Mouse (Mus musculus) adrenal gland, postnatal 14 days (tissue): ENCODE results near the gene Atxn1. TPM values are rescaled to one million over a fixed set of nuclear protein-coding genes. Genes with fewer than 3 reads are reported as not detected.

Experiments used
- DNase-seq: peaks from one replicate; pipeline ENCODE4 v3.0.0; 2021; ENCODE audit warnings: mixed read lengths
- total RNA-seq: library from RNA; stranded (reverse); gene quantifications from 2 replicates; pipeline ENCODE4 v1.2.3, GENCODE M21; 2021

Gene Atxn1
- total RNA-seq, 1 experiment from 2014 or later: 34.6 TPM

- DNase-seq: peak; percentile 36
Measured at GRCm38 (mm10) chr13:45669969-45670368, 294.8 kb downstream of the Atxn1 start.

- no peak for DNase-seq
Measured at GRCm38 (mm10) chr13:45662852-45663251, 302.0 kb downstream of the Atxn1 start.

GRCm38 (mm10) chr13:45662216-45662615 lies 302.6 kb downstream of the Atxn1 start:
- DNase-seq: no peak

- DNase-seq: no peak
Measured at GRCm38 (mm10) chr13:45661283-45662185, 303.3 kb downstream of the Atxn1 start.

- no peak for DNase-seq
Measured at GRCm38 (mm10) chr13:45659813-45660212, 305.0 kb downstream of the Atxn1 start.

GRCm38 (mm10) chr13:45658343-45658742 lies 306.5 kb downstream of the Atxn1 start:
- no peak for DNase-seq

GRCm38 (mm10) chr13:45657176-45657575 lies 307.6 kb downstream of the Atxn1 start:
- no peak for DNase-seq

GRCm38 (mm10) chr13:45651652-45652241 lies 313.1 kb downstream of the Atxn1 start:
- DNase-seq: no peak

GRCm38 (mm10) chr13:45649197-45649812 lies 315.5 kb downstream of the Atxn1 start:
- DNase-seq: peak; percentile 48

- DNase-seq: peak; percentile 21
Measured at GRCm38 (mm10) chr13:45643780-45644395, 320.9 kb downstream of the Atxn1 start.

- DNase-seq: no peak
Measured at GRCm38 (mm10) chr13:45642913-45643312, 321.9 kb downstream of the Atxn1 start.

- no peak for DNase-seq
Measured at GRCm38 (mm10) chr13:45640431-45640830, 324.4 kb downstream of the Atxn1 start.

GRCm38 (mm10) chr13:45638281-45638680 lies 326.5 kb downstream of the Atxn1 start:
- DNase-seq: no peak

- peak; percentile 53 for DNase-seq
Measured at GRCm38 (mm10) chr13:45637324-45637723, 327.5 kb downstream of the Atxn1 start.

- DNase-seq: no peak
Measured at GRCm38 (mm10) chr13:45636435-45636834, 328.4 kb downstream of the Atxn1 start.

- no peak for DNase-seq
Measured at GRCm38 (mm10) chr13:45633918-45634317, 330.9 kb downstream of the Atxn1 start.

GRCm38 (mm10) chr13:45632133-45632532 lies 332.7 kb downstream of the Atxn1 start:
- DNase-seq: peak; percentile 15

GRCm38 (mm10) chr13:45630518-45631290 lies 334.1 kb downstream of the Atxn1 start:
- DNase-seq: no peak

- DNase-seq: no peak
Measured at GRCm38 (mm10) chr13:45629750-45630149, 335.1 kb downstream of the Atxn1 start.

GRCm38 (mm10) chr13:45628341-45628740 lies 336.5 kb downstream of the Atxn1 start:
- DNase-seq: no peak

- DNase-seq: peak; percentile 13
Measured at GRCm38 (mm10) chr13:45627206-45627751, 337.5 kb downstream of the Atxn1 start.

- peak; percentile 13 for DNase-seq
Measured at GRCm38 (mm10) chr13:45625740-45626139, 339.1 kb downstream of the Atxn1 start.
